Mouse (Mus musculus) spleen, adult 2 months (tissue): ENCODE data around the gene Runx2.

Experiments used
- CTCF ChIP-seq: fragments of 200-500 bp; IDR thresholded peaks from 2 replicates; pipeline ENCODE4 v1.5.1; 2011; ENCODE audit warnings: mild to moderate bottlenecking, inconsistent platforms; ENCODE audit not compliant: insufficient read depth, insufficient read length, insufficient replicate concordance; ENCODE audit errors: extremely low read depth
- POLR2A ChIP-seq: fragments of 200-500 bp; IDR thresholded peaks from 2 replicates; pipeline ENCODE4 v1.6.1; 2011; ENCODE audit warnings: low read depth, low read length, inconsistent platforms

- TF ChIP-seq POLR2A (no peak), CTCF (no peak)
Measured at GRCm38 (mm10) chr17:44662080-44662706, 152.4 kb downstream of the Runx2 start.
